Mouse (Mus musculus): ENCODE data around the gene P2ry12. TPM values are rescaled to one million over a fixed set of nuclear protein-coding genes. Genes with fewer than 3 reads are reported as not detected.

P2ry12 gene
- total and polyA plus RNA-seq, 3 experiments = not detected

- Histone ChIP-seq H3K79me2 (ENCODE audit: control insufficient read depth, insufficient read depth, low read length, poor library complexity) (no peaks in the 10 kb centered on the region), H3K4me1 (ENCODE audit: control insufficient read depth in 1 of 2, insufficient read depth in 2 of 2, low read length in 2 of 2) (no peaks in the 10 kb centered on the region), H3K9me3 (replicated peaks; ENCODE audit: insufficient read depth, low read length) (no peaks in the 10 kb centered on the region), H3K9ac (ENCODE audit: control insufficient read depth, low read depth, low read length, poor library complexity, severe bottlenecking) (no peak overlapping the region), H3K27me3 (ENCODE audit: control insufficient read depth in 1 of 2, insufficient read depth in 2 of 2, low read length in 2 of 2) (no peaks in the 10 kb centered on the region; a peak in 1 of 4 replicates), H3K4me3 (ENCODE audit: control insufficient read depth in 1 of 2, insufficient read depth in 1 of 2, low read depth in 2 of 2, low read length in 2 of 2) (no peak overlapping the region), H3K27ac (ENCODE audit: control insufficient read depth, low read depth, low read length) (no peak overlapping the region), H3K36me3 (ENCODE audit: control insufficient read depth in 1 of 2, insufficient read depth in 2 of 2, low read length in 2 of 2) (no peaks in the 10 kb centered on the region)
- no peak for DNase-seq (ENCODE audit: low read depth, low spot score)
- TF ChIP-seq MYB (IDR thresholded peaks at IDR 0.05; ENCODE audit: low read depth, low read length) (no peak), ELF1 (IDR thresholded peaks at IDR 0.05; ENCODE audit: low read depth, low read length) (no peak), NELFE (IDR thresholded peaks at IDR 0.05; ENCODE audit: low read depth, low read length) (no peak)
Measured at GRCm38 (mm10) chr3:59296563-59297130, 34.0 kb upstream of the P2ry12 start.

- TF ChIP-seq HCFC1 (IDR thresholded peaks at IDR 0.05; ENCODE audit: low read depth, low read length) (no peak), USF1 (IDR thresholded peaks at IDR 0.05; ENCODE audit: low read depth, low read length) (no peak), CHD2 (IDR thresholded peaks at IDR 0.05; ENCODE audit: low read length) (no peak), UBTF (IDR thresholded peaks at IDR 0.05; ENCODE audit: borderline replicate concordance, insufficient read depth, low read depth, low read length) (no peak), TBP (IDR thresholded peaks at IDR 0.05; ENCODE audit: low read depth, low read length) (no peak)
- no peaks in the 10 kb centered on the region for H3K9me3 ChIP-seq (replicated peaks; ENCODE audit: insufficient read depth, low read length)
- H3K36me3 ChIP-seq (ENCODE audit: control insufficient read depth in 1 of 2, insufficient read depth in 2 of 2, low read length in 2 of 2) = no peaks in the 10 kb centered on the region
- H3K4me1 ChIP-seq (ENCODE audit: control insufficient read depth in 1 of 2, insufficient read depth in 2 of 2, low read length in 2 of 2) = no peaks in the 10 kb centered on the region
- DNase-seq (ENCODE audit: low read depth, low spot score) = no peak
- H3K79me2 ChIP-seq (ENCODE audit: control insufficient read depth, insufficient read depth, low read length, poor library complexity) = no peaks in the 10 kb centered on the region
- no peak overlapping the region for H3K9ac ChIP-seq (ENCODE audit: control insufficient read depth, low read depth, low read length, poor library complexity, severe bottlenecking)
- H3K27ac ChIP-seq (ENCODE audit: control insufficient read depth, low read depth, low read length) = no peak overlapping the region
- H3K4me3 ChIP-seq (ENCODE audit: control insufficient read depth in 1 of 2, insufficient read depth in 1 of 2, low read depth in 2 of 2, low read length in 2 of 2) = no peak overlapping the region
- H3K27me3 ChIP-seq (ENCODE audit: control insufficient read depth in 1 of 2, insufficient read depth in 2 of 2, low read length in 2 of 2) = no peaks in the 10 kb centered on the region; a peak in 1 of 4 replicates
Measured at GRCm38 (mm10) chr3:59295699-59296562, 33.3 kb upstream of the P2ry12 start.

GRCm38 (mm10) chr3:59293437-59294199 is 30.9 kb upstream of the P2ry12 start:
- TF ChIP-seq RAD21 (IDR thresholded peaks at IDR 0.05; ENCODE audit: low read depth, low read length) = no peak
- no peak for TF ChIP-seq USF2 (IDR thresholded peaks at IDR 0.05; ENCODE audit: borderline replicate concordance in 1 of 2, insufficient read depth in 1 of 2, low read depth in 1 of 2, low read length in 2 of 2)
- no peak for TF ChIP-seq TAL1 (IDR thresholded peaks at IDR 0.05; ENCODE audit: low read length)
- TF ChIP-seq CTCF (IDR thresholded peaks at IDR 0.05 in 2 of 3, conservative IDR thresholded peaks at IDR 0.05 in 1 of 3; ENCODE audit: control insufficient read depth in 1 of 3, insufficient read depth in 1 of 3, low read depth in 2 of 3, low read length in 3 of 3, poor library complexity in 1 of 3, severe bottlenecking in 1 of 3) = no peak
- TF ChIP-seq TBP (IDR thresholded peaks at IDR 0.05; ENCODE audit: low read depth, low read length) = no peak
- no peak for TF ChIP-seq ELF1 (IDR thresholded peaks at IDR 0.05; ENCODE audit: low read depth, low read length)
- no peak for TF ChIP-seq SMC3 (IDR thresholded peaks at IDR 0.05; ENCODE audit: low read depth, low read length)
- TF ChIP-seq ZNF384 (IDR thresholded peaks at IDR 0.05; ENCODE audit: low read depth, low read length) = no peak
- no peak for TF ChIP-seq POLR2AphosphoS5 (IDR thresholded peaks at IDR 0.05; ENCODE audit: borderline replicate concordance, low read depth, low read length)
- TF ChIP-seq MXI1 (IDR thresholded peaks at IDR 0.05; ENCODE audit: low read depth, low read length) = no peak
- TF ChIP-seq ZC3H11A (IDR thresholded peaks at IDR 0.05; ENCODE audit: low read depth, low read length) = no peak
- no peak for TF ChIP-seq GABPA (IDR thresholded peaks at IDR 0.05; ENCODE audit: low read depth, low read length)
- TF ChIP-seq EP300 (IDR thresholded peaks at IDR 0.05; ENCODE audit: low read depth in 1 of 2, low read length in 2 of 2) = no peak
- no peak for TF ChIP-seq ZMIZ1 (IDR thresholded peaks at IDR 0.05; ENCODE audit: low read depth, low read length)

More at GRCm38 (mm10) chr3:59293437-59294199, 30.9 kb upstream of the P2ry12 start:
- Histone ChIP-seq H3K9ac (ENCODE audit: control insufficient read depth, low read depth, low read length, poor library complexity, severe bottlenecking) (no peak overlapping the region), H3K79me2 (ENCODE audit: control insufficient read depth, insufficient read depth, low read length, poor library complexity) (no peaks in the 10 kb centered on the region), H3K27ac (ENCODE audit: control insufficient read depth, low read depth, low read length) (no peak overlapping the region), H3K9me3 (replicated peaks; ENCODE audit: insufficient read depth, low read length) (no peaks in the 10 kb centered on the region), H3K36me3 (ENCODE audit: control insufficient read depth in 1 of 2, insufficient read depth in 2 of 2, low read length in 2 of 2) (no peaks in the 10 kb centered on the region), H3K27me3 (ENCODE audit: control insufficient read depth in 1 of 2, insufficient read depth in 2 of 2, low read length in 2 of 2) (no peaks in the 10 kb centered on the region; a peak in 1 of 4 replicates), H3K4me3 (ENCODE audit: control insufficient read depth in 1 of 2, insufficient read depth in 1 of 2, low read depth in 2 of 2, low read length in 2 of 2) (no peak overlapping the region), H3K4me1 (ENCODE audit: control insufficient read depth in 1 of 2, insufficient read depth in 2 of 2, low read length in 2 of 2) (no peaks in the 10 kb centered on the region)
- DNase-seq (ENCODE audit: low read depth, low spot score) = no peak
